Mouse (Mus musculus): ENCODE results near the gene Pde4d.

Gene Pde4d

GRCm38 (mm10) chr13:109985411-109985810 lies 1535.7 kb downstream of the Pde4d start:
- DNase-seq (ENCODE audit: extremely low spot score, low spot score) = no peak

- no peak for DNase-seq (ENCODE audit: extremely low spot score, low spot score)
Measured at GRCm38 (mm10) chr13:109985892-109986291, 1536.1 kb downstream of the Pde4d start.

GRCm38 (mm10) chr13:109992775-109993505 lies 1543.2 kb downstream of the Pde4d start:
- no peak for DNase-seq (ENCODE audit: extremely low spot score, low spot score)

- no peak for DNase-seq (ENCODE audit: extremely low spot score, low spot score)
Measured at GRCm38 (mm10) chr13:109994240-109994764, 1544.6 kb downstream of the Pde4d start.

GRCm38 (mm10) chr13:110002081-110002480 lies 1552.3 kb downstream of the Pde4d start:
- no peak for DNase-seq (ENCODE audit: extremely low spot score, low spot score)

All from neural tube, embryonic 10.5 days (tissue).